Mouse (Mus musculus) mouse trophoblast stem cell (cell line): ENCODE data around the gene Crim1.

Experiments
- in situ Hi-C, 2 experiments: fragments of 300-500 bp; cut with MseI, MboI; formaldehyde crosslinking; loops; 2 replicates in 1 of 2; 3 replicates in 1 of 2; pipeline ENCODE4 v1.15.1; 2025

Gene Crim1

DNA sequence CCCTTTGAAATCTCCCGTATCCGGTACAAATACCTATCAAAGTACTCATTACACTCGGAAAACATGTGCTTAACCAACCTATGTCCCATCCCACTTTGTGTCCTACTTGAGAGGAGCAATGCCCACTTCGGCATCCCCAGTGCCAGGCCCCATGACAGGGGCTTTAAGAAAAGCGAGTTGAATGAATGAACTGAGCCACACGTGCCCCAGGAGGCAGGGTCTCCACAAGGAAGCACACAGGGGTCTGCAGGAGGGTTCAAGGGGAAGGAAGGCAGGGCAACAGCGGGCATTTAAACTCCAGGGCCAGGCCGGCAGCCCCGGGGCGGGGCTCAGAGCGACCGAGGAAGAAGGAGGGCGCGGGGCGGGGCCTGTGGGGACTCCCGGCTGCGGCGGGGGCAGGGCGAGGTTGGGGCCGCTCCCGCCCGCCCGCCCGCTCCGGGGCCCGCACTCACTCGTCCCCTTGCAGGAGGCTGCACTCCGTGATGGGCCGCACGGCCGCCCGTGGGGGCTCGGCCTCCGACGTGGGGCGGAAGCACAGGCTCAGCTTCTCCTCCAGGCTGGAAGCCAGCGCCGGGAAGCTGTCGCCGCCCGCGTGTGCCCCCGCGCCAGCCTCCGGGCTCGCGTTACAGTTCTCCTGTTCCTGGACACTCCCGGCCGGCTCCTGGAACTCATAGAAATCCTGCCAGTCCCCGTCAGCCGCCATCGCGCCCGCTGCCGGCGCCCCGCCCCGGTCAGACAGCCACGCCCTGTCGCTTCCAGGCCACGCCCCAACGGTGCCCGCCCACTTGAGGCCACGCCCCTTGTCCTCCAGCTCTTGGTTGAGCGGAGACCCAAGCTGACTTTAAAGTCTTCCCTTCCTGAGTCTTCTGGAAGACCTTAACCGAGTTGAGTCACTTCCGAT lies 217.6 kb downstream of the Crim1 start, which contains the start of gene Fez2:
Fez2 (minus strand) TSS at position 772 of the 901 bp plus-strand sequence.
- in situ Hi-C loops = no loop called here

DNA sequence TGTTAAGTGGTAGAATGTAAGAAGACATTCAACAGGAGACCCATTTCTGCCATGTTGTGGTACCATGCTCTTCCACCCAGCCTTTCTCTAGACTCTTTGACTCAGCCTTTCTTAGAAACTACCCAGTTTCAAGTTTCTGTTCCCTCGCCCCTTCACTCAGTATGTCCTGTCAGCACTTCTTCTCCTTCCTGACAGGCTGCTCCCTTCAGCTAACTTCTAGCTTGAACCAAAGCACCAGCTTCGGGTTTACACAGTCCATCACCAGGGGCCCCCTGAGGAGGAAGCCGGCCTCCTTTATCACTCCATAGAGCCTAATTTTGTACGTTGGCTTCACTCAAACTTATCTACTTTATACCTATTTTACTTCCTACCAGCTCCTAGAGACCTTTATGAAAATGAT lies 219.2 kb downstream of the Crim1 start:
- in situ Hi-C loops = no loop called here

DNA sequence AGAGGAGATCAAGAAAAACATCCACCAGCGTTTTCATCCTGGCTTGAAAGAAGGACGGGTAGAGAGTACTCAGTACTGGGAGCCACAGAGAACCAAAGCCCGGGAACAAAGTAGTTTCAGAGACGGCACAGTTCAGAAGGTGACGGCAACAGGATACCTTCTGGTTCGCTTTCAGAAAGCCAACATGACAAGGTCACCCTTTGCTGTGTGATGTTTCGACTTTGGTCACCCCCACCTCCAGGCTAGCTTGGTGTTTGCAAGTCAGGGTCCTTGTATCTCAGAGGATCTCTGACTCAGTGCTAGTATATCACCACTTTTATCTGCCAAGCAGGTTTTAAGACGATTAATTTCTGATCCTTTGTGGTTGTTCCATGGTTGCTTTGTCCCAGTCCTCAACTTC lies 225.0 kb downstream of the Crim1 start:
- in situ Hi-C loops = no loop called here
